Mouse (Mus musculus) embryonic facial prominence, embryonic 13.5 days (tissue): ENCODE data around the gene Eif2s1. TPM values are rescaled to one million over a fixed set of nuclear protein-coding genes. Genes with fewer than 3 reads are reported as not detected.
"Not testable (repeated sequence)": the region's sequence is repeated elsewhere in the genome, so short reads cannot be mapped to it uniquely, and the experiment has no call there.

ENCODE experiments used
- ATAC-seq: fragments of 200-750 bp; cut with Nextera tagmentation; 2 replicates; pipeline ENCODE4 v1.8.0; 2017; ENCODE audit warnings: low read depth; ENCODE audit not compliant: insufficient number of reproducible peaks, insufficient read depth, low FRiP score, low TSS enrichment
- H3K27ac ChIP-seq: fragments of 300-500 bp; sonication (generic); 2 replicates; pipeline ENCODE4 v1.5.1; 2015; ENCODE audit warnings: moderate library complexity, mild to moderate bottlenecking, inconsistent platforms
- H3K27me3 ChIP-seq: fragments of 300-500 bp; sonication (generic); 2 replicates; pipeline ENCODE4 v1.6.1; 2015; ENCODE audit warnings: mild to moderate bottlenecking, inconsistent platforms
- H3K36me3 ChIP-seq: fragments of 300-500 bp; sonication (generic); 2 replicates; pipeline ENCODE4 v1.6.1; 2015; ENCODE audit warnings: mild to moderate bottlenecking, inconsistent platforms
- H3K4me1 ChIP-seq: fragments of 300-500 bp; sonication (generic); 2 replicates; pipeline ENCODE4 v1.6.1; 2015; ENCODE audit warnings: inconsistent platforms
- H3K4me2 ChIP-seq: fragments of 300-500 bp; sonication (generic); 2 replicates; pipeline ENCODE4 v1.6.1; 2015; ENCODE audit warnings: moderate library complexity, mild to moderate bottlenecking, inconsistent platforms
- H3K4me3 ChIP-seq: fragments of 300-500 bp; sonication (generic); 2 replicates; pipeline ENCODE4 v1.5.1; 2015; ENCODE audit warnings: mild to moderate bottlenecking, inconsistent platforms
- H3K9ac ChIP-seq: fragments of 300-500 bp; sonication (generic); 2 replicates; pipeline ENCODE4 v1.6.1; 2015; ENCODE audit warnings: mild to moderate bottlenecking, inconsistent platforms
- H3K9me3 ChIP-seq: fragments of 300-500 bp; sonication (generic); 2 replicates; pipeline ENCODE4 v1.6.1; 2016; ENCODE audit warnings: inconsistent platforms
- WGBS: fragments of 180-500 bp; shearing (Covaris S2); methylation state at CpG from one replicate; pipeline ENCODE4 v1.1.7; 2015; ENCODE audit warnings: mixed read lengths; 5-methylcytosine and 5-hydroxymethylcytosine counted together
- polyA plus RNA-seq: library from polyadenylated mRNA; unstranded; fragments of >200 nt; fragmentation: Nextera tagmentation; extraction: Ambion mirVana; gene quantifications from 2 replicates; pipeline ENCODE4 v1.2.1, GENCODE M21; 2015

The Eif2s1 gene
- polyA plus RNA-seq, 1 experiment from 2014 or later = 205 TPM

DNA sequence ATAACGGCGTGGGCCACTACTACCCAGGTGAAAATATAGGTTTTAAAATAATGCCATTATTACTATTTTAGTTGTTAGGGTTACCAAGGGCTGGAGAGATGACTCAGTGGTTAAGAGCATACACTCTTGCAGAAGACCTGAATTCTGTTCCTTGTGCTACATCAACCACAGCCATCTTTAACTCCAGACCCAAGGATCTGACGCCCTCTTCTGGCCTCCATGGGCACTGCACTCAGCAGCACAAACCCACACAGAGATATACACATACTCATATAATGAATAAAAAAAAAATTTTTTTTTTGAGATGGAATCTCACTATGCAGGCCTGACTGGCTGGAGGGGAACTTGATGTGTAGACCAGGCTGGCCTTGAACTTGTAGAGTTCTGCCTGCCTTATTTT is 54.7 kb downstream of the Eif2s1 start:
- H3K4me2 ChIP-seq = no peak overlapping the region
- no peaks in the 10 kb centered on the region for H3K36me3 ChIP-seq
- no peak overlapping the region for H3K9ac ChIP-seq
- peaks cover 14% of the 10 kb centered on the region for H3K4me1 ChIP-seq
- WGBS = 76% methylated on average over 3 of the region's 3 CpGs
- peaks cover 30% of the 10 kb centered on the region for H3K27me3 ChIP-seq
- ATAC-seq = no peak
- no peak overlapping the region for H3K4me3 ChIP-seq
- H3K27ac ChIP-seq = no peak overlapping the region
- H3K9me3 ChIP-seq = no peaks in the 10 kb centered on the region

DNA sequence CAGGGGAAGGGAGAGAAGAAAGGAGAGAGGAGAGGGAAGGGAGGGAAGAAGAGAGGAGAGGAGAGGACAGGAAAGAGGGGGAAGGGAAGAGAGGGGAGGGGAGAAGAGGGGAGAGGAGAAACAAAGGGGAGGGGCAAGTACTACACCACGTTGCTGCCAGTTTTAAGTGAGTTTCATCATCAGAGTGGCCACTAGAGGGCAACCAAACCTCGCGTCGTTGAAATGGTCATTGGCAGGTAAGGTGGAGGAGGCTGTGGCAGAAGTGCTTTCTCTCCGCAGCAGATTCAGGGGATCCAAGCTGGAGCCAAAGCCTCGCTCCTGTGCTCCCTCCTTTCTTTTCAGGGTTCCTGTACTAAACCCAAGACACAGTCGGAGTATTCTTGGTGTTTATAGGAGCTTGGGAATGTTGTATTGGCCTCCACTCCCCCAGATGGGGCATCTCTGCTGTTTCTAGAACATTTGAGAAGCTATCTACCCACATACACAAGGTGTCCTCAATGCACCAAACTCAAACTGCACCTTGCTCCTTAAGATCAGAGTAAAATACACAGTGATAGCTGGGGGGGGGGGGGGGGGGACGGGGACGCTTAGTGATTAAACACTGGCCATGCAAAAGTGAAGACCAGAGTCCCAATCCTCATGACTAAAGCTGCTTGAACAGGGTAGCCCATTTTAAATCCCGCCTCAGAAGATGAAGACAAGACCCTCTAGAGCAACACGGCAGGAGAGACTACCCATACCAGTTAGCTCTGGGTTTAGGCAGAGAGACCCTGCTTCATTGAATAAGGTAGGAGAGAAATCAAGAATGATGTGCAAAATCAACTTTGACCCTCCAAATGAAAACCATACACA is 56.8 kb downstream of the Eif2s1 start:
- H3K36me3 ChIP-seq = no peaks in the 10 kb centered on the region
- no peak for ATAC-seq
- peak overlapping the region; percentile 50 for H3K4me2 ChIP-seq
- WGBS = 14% methylated on average over 11 of the region's 11 CpGs
- no peak overlapping the region for H3K9ac ChIP-seq
- H3K27me3 ChIP-seq = peaks cover 10% of the 10 kb centered on the region
- no peak overlapping the region for H3K27ac ChIP-seq
- peaks cover 9% of the 10 kb centered on the region for H3K4me1 ChIP-seq
- H3K9me3 ChIP-seq = no peaks in the 10 kb centered on the region
- H3K4me3 ChIP-seq = peak overlapping the region; percentile 22; the same call in 1 of the 2 replicates

DNA sequence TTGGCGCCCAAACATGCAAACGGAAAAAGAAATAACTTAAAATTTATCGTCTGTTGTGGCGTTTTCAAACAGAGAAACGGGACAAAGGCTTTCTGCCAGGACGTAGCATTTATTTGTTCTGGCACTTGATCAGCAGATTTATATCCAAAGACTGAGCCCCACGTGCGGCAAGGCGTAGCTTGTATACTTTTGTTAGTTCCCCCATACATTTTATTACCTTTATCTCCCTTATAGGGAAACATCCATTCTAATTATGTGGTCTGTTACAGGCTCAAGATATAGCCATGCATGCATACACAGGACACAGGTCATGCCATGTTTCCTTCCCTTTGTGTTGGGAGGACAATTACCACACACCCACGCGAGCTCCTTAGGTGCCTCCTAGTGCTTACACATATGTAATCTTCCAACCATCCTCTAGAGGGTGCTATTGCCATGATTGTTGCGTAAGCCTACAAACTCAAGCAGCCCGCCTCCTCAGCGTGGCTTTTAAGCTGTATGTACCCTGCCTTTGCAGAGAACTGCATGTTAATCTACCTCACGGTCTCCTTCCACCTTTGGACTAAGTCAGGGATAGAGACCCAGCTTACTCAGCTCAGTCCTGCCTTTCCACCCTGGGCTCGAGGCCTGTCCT is 57.6 kb downstream of the Eif2s1 start:
- 25% methylated on average over 16 of the region's 16 CpGs for WGBS
- H3K4me3 ChIP-seq = 0 out of 2 replicates have a peak overlapping the region, but pooled peaks have one; percentile 11
- H3K4me2 ChIP-seq = peak overlapping the region; percentile 50

DNA sequence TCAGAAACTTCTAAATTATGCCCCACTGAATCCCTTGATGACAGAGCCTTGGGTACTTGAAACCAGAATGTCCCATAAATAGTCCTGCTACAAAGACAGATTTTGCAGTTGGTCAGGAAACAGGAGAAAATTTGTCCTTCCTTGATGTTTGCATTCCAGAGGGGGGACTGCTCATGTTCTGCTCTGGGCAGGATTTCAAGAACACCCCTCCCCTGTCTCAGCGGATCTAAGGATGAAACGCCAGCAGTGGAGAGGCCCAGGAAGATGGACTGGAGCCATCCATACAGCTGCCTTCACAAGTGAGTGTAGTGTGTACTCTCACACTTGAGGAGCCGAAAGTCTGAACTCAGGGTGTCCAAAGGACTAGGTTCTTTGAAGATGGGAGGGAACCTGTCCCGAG is 59.8 kb downstream of the Eif2s1 start:
- 71% methylated on average over 4 of the region's 4 CpGs for WGBS
- no peak overlapping the region for H3K27ac ChIP-seq
- no peaks in the 10 kb centered on the region for H3K36me3 ChIP-seq
- H3K4me2 ChIP-seq = no peak overlapping the region
- no peaks in the 10 kb centered on the region for H3K9me3 ChIP-seq
- no peak for ATAC-seq
- H3K9ac ChIP-seq = no peak overlapping the region
- H3K27me3 ChIP-seq = no peaks in the 10 kb centered on the region
- no peak overlapping the region for H3K4me3 ChIP-seq
- peaks cover 9% of the 10 kb centered on the region for H3K4me1 ChIP-seq

More for the DNA sequence above, 57.6 kb downstream of the Eif2s1 start:
- no peak overlapping the region for H3K27ac ChIP-seq
- no peaks in the 10 kb centered on the region for H3K9me3 ChIP-seq
- H3K36me3 ChIP-seq = no peaks in the 10 kb centered on the region
- H3K4me1 ChIP-seq = peaks cover 9% of the 10 kb centered on the region
- peaks cover 2% of the 10 kb centered on the region for H3K27me3 ChIP-seq
- ATAC-seq = no peak
- no peak overlapping the region for H3K9ac ChIP-seq

DNA sequence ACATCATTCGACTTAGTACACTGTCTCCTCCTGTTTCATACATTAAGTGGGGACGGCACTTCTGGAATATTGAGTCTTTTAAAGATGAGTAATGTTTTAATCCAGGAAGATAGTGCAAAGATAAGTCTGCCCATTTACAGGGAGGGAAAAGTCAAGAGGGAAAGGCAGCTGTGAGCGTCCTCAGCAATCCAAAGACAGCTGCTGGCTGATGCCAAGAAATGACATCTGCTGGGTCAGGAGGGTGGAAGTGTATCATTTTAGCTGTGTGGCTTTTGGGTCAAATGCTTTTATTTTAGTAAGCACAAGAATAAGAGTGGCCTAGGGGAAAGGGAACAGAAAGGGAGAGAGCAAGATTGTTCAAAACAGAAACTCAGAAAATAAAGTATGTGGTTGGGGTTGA is 60.4 kb downstream of the Eif2s1 start:
- no peak for ATAC-seq
- H3K4me3 ChIP-seq = no peak overlapping the region
- H3K27me3 ChIP-seq = no peaks in the 10 kb centered on the region
- H3K27ac ChIP-seq = no peak overlapping the region
- peaks cover 9% of the 10 kb centered on the region for H3K4me1 ChIP-seq
- H3K9me3 ChIP-seq = no peaks in the 10 kb centered on the region
- 72% methylated on average over 3 of the region's 3 CpGs for WGBS
- no peak overlapping the region for H3K9ac ChIP-seq
- H3K4me2 ChIP-seq = no peak overlapping the region
- no peaks in the 10 kb centered on the region for H3K36me3 ChIP-seq

GRCm38 (mm10) chr12:78922977-78923376 is 61.4 kb downstream of the Eif2s1 start:
- not testable (repeated sequence) for H3K4me1 ChIP-seq, ATAC-seq, H3K9me3 ChIP-seq

GRCm38 (mm10) chr12:78923539-78924189 is 62.0 kb downstream of the Eif2s1 start:
- Histone ChIP-seq H3K4me2 (no peak overlapping the region), H3K4me3 (no peak overlapping the region), H3K27me3 (no peaks in the 10 kb centered on the region), H3K9ac (no peak overlapping the region), H3K4me1 (peaks cover 6% of the 10 kb centered on the region; the same call in 1 of the 2 replicates), H3K27ac (no peak overlapping the region), H3K9me3 (no peaks in the 10 kb centered on the region), H3K36me3 (no peaks in the 10 kb centered on the region)
- 85% methylated on average over 7 of the region's 7 CpGs for WGBS
- no peak for ATAC-seq

More at GRCm38 (mm10) chr12:78922977-78923376, 61.4 kb downstream of the Eif2s1 start:
- H3K36me3 ChIP-seq, H3K4me2 ChIP-seq, H3K27ac ChIP-seq, H3K9ac ChIP-seq, H3K4me3 ChIP-seq, H3K27me3 ChIP-seq: not testable (repeated sequence)

DNA sequence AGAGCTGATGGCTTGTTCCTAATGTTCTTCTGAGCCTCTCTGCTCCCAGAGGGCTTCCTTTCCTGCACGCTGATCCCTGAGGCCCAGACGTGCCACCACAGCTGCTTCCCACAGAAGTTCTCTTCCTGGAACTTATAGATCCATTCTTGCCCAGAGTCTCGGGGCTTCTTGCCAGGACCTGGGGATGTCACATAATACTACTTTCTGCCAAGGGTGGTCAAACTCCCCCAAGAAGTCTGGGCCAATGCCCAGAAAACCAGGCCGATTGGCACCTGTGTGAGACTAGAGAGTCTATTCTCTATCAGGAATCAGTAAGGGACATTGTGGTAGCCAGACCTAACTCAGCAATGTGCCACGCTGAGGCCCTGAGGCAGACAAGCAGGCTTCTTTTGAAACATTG is 65.7 kb downstream of the Eif2s1 start:
- H3K4me1 ChIP-seq = no peaks in the 10 kb centered on the region
- H3K9ac ChIP-seq = no peak overlapping the region
- no peaks in the 10 kb centered on the region for H3K9me3 ChIP-seq
- H3K36me3 ChIP-seq = no peaks in the 10 kb centered on the region
- H3K4me2 ChIP-seq = no peak overlapping the region
- H3K4me3 ChIP-seq = no peak overlapping the region
- WGBS = 67% methylated on average over 5 of the region's 5 CpGs
- no peak for ATAC-seq
- H3K27ac ChIP-seq = no peak overlapping the region
- H3K27me3 ChIP-seq = no peaks in the 10 kb centered on the region

- Histone ChIP-seq H3K36me3 (no peaks in the 10 kb centered on the region), H3K4me2 (no peak overlapping the region), H3K27ac (no peak overlapping the region), H3K9ac (no peak overlapping the region), H3K27me3 (no peaks in the 10 kb centered on the region), H3K9me3 (no peaks in the 10 kb centered on the region), H3K4me1 (no peaks in the 10 kb centered on the region), H3K4me3 (no peak overlapping the region)
- ATAC-seq = no peak
- WGBS = 67% methylated on average over 1 of the region's 1 CpGs
These were observed 68.3 kb downstream of the Eif2s1 start for GRCm38 (mm10) chr12:78929900-78930299.

- Histone ChIP-seq H3K9ac (no peak overlapping the region), H3K4me1 (no peaks in the 10 kb centered on the region), H3K4me3 (no peak overlapping the region), H3K36me3 (no peaks in the 10 kb centered on the region), H3K27me3 (no peaks in the 10 kb centered on the region), H3K9me3 (no peaks in the 10 kb centered on the region), H3K27ac (no peak overlapping the region), H3K4me2 (no peak overlapping the region)
- no peak for ATAC-seq
- WGBS = 37% methylated on average over 4 of the region's 4 CpGs
These were observed 74.9 kb downstream of the Eif2s1 start for GRCm38 (mm10) chr12:78936494-78936893.
